Mouse (Mus musculus): Measurements from ENCODE around the gene Gprc5c. TPM values are rescaled to one million over a fixed set of nuclear protein-coding genes. Genes with fewer than 3 reads are reported as not detected.

The Gprc5c gene
- polyA plus RNA-seq, 1 experiment from 2014 or later = 15.9 TPM

GRCm38 (mm10) chr11:114854581-114854980, 3.6 kb downstream of the Gprc5c start:
- H3K27me3 ChIP-seq = peaks cover 54% of the 10 kb centered on the region
- no peak overlapping the region for H3K9ac ChIP-seq
- no peak for ATAC-seq (ENCODE audit: insufficient read depth)
- 54% methylated on average over 6 of the region's 6 CpGs for WGBS (ENCODE audit: insufficient replicate concordance)
- no peak overlapping the region for H3K4me2 ChIP-seq
- no peak overlapping the region for H3K4me3 ChIP-seq (replicated peaks)
- no peaks in the 10 kb centered on the region for H3K36me3 ChIP-seq (replicated peaks)
- H3K4me1 ChIP-seq (replicated peaks) = peaks cover 16% of the 10 kb centered on the region; the same call in 1 of the 2 replicates
- H3K27ac ChIP-seq (replicated peaks) = no peak overlapping the region
- H3K9me3 ChIP-seq (replicated peaks) = no peaks in the 10 kb centered on the region

GRCm38 (mm10) chr11:114856125-114856524, 5.2 kb downstream of the Gprc5c start:
- Histone ChIP-seq H3K36me3 (replicated peaks) (no peaks in the 10 kb centered on the region), H3K9me3 (replicated peaks) (no peaks in the 10 kb centered on the region), H3K4me2 (no peak overlapping the region), H3K27me3 (peaks cover 39% of the 10 kb centered on the region), H3K4me1 (replicated peaks) (peaks cover 13% of the 10 kb centered on the region; the same call in 1 of the 2 replicates), H3K9ac (no peak overlapping the region), H3K27ac (replicated peaks) (no peak overlapping the region), H3K4me3 (replicated peaks) (no peak overlapping the region)
- 70% methylated on average over 5 of the region's 5 CpGs for WGBS (ENCODE audit: insufficient replicate concordance)
- no peak for ATAC-seq (ENCODE audit: insufficient read depth)

- Histone ChIP-seq H3K27ac (replicated peaks) (no peak overlapping the region), H3K27me3 (peaks cover 14% of the 10 kb centered on the region), H3K36me3 (replicated peaks) (no peaks in the 10 kb centered on the region), H3K9ac (no peak overlapping the region), H3K4me2 (no peak overlapping the region), H3K9me3 (replicated peaks) (no peaks in the 10 kb centered on the region), H3K4me3 (replicated peaks) (no peak overlapping the region), H3K4me1 (replicated peaks) (0 out of 2 replicates have a peak, but pooled peaks cover 4% of the 10 kb centered on the region)
- ATAC-seq (ENCODE audit: insufficient read depth) = no peak
- 76% methylated on average over 2 of the region's 2 CpGs for WGBS (ENCODE audit: insufficient replicate concordance)
Observed at GRCm38 (mm10) chr11:114858641-114859040, 7.7 kb downstream of the Gprc5c start.

GRCm38 (mm10) chr11:114861057-114861456, 10.1 kb downstream of the Gprc5c start:
- Histone ChIP-seq H3K27me3 (no peaks in the 10 kb centered on the region), H3K27ac (replicated peaks) (no peak overlapping the region), H3K9ac (no peak overlapping the region), H3K4me1 (replicated peaks) (peaks cover 7% of the 10 kb centered on the region), H3K4me3 (replicated peaks) (no peak overlapping the region), H3K4me2 (no peak overlapping the region), H3K9me3 (replicated peaks) (no peaks in the 10 kb centered on the region), H3K36me3 (replicated peaks) (no peaks in the 10 kb centered on the region)
- 44% methylated on average over 2 of the region's 2 CpGs for WGBS (ENCODE audit: insufficient replicate concordance)
- ATAC-seq (ENCODE audit: insufficient read depth) = no peak

GRCm38 (mm10) chr11:114862687-114863086, 11.7 kb downstream of the Gprc5c start:
- Histone ChIP-seq H3K4me1 (replicated peaks) (peaks cover 23% of the 10 kb centered on the region), H3K36me3 (replicated peaks) (no peaks in the 10 kb centered on the region), H3K27ac (replicated peaks) (no peak overlapping the region), H3K27me3 (no peaks in the 10 kb centered on the region), H3K9me3 (replicated peaks) (no peaks in the 10 kb centered on the region), H3K4me3 (replicated peaks) (no peak overlapping the region), H3K4me2 (no peak overlapping the region), H3K9ac (no peak overlapping the region)
- WGBS (ENCODE audit: insufficient replicate concordance) = 48% methylated on average over 3 of the region's 3 CpGs
- no peak for ATAC-seq (ENCODE audit: insufficient read depth)

- 71% methylated on average over 21 of the region's 21 CpGs for WGBS (ENCODE audit: insufficient replicate concordance)
- H3K27ac ChIP-seq (replicated peaks) = no peak overlapping the region
Observed at GRCm38 (mm10) chr11:114863918-114864420, 13.0 kb downstream of the Gprc5c start.

GRCm38 (mm10) chr11:114865999-114866398, 15.0 kb downstream of the Gprc5c start:
- no peaks in the 10 kb centered on the region for H3K27me3 ChIP-seq
- H3K4me3 ChIP-seq (replicated peaks) = no peak overlapping the region
- no peak for ATAC-seq (ENCODE audit: insufficient read depth)
- H3K9me3 ChIP-seq (replicated peaks) = no peaks in the 10 kb centered on the region
- H3K4me2 ChIP-seq = no peak overlapping the region
- H3K9ac ChIP-seq = no peak overlapping the region
- H3K27ac ChIP-seq (replicated peaks) = peak overlapping the region; percentile 33; the same call in 1 of the 2 replicates
- 54% methylated on average over 5 of the region's 5 CpGs for WGBS (ENCODE audit: insufficient replicate concordance)
- 0 out of 2 replicates have a peak, but pooled peaks cover 4% of the 10 kb centered on the region for H3K36me3 ChIP-seq (replicated peaks)
- H3K4me1 ChIP-seq (replicated peaks) = peaks cover 30% of the 10 kb centered on the region

More at GRCm38 (mm10) chr11:114863918-114864420, 13.0 kb downstream of the Gprc5c start:
- H3K4me2 ChIP-seq = no peak overlapping the region
- no peak overlapping the region for H3K9ac ChIP-seq
- no peaks in the 10 kb centered on the region for H3K9me3 ChIP-seq (replicated peaks)
- H3K27me3 ChIP-seq = no peaks in the 10 kb centered on the region
- no peak overlapping the region for H3K4me3 ChIP-seq (replicated peaks)
- ATAC-seq (ENCODE audit: insufficient read depth) = no peak
- no peaks in the 10 kb centered on the region for H3K36me3 ChIP-seq (replicated peaks)
- H3K4me1 ChIP-seq (replicated peaks) = peaks cover 34% of the 10 kb centered on the region

GRCm38 (mm10) chr11:114866486-114867360, 15.8 kb downstream of the Gprc5c start:
- WGBS (ENCODE audit: insufficient replicate concordance) = 42% methylated on average over 10 of the region's 10 CpGs
- H3K9ac ChIP-seq = no peak overlapping the region
- peak overlapping the region; percentile 79 for H3K27ac ChIP-seq (replicated peaks)
- peak overlapping the region; percentile 30; the same call in 1 of the 2 replicates for H3K4me2 ChIP-seq
- peaks cover 30% of the 10 kb centered on the region for H3K4me1 ChIP-seq (replicated peaks)
- H3K36me3 ChIP-seq (replicated peaks) = 0 out of 2 replicates have a peak, but pooled peaks cover 4% of the 10 kb centered on the region
- no peak overlapping the region for H3K4me3 ChIP-seq (replicated peaks)
- H3K27me3 ChIP-seq = no peaks in the 10 kb centered on the region
- ATAC-seq (ENCODE audit: insufficient read depth) = peak; percentile 77
- H3K9me3 ChIP-seq (replicated peaks) = no peaks in the 10 kb centered on the region

GRCm38 (mm10) chr11:114867361-114868235, 16.6 kb downstream of the Gprc5c start:
- ATAC-seq (ENCODE audit: insufficient read depth) = peak; percentile 62
- Histone ChIP-seq H3K9me3 (replicated peaks) (no peaks in the 10 kb centered on the region), H3K36me3 (replicated peaks) (0 out of 2 replicates have a peak, but pooled peaks cover 4% of the 10 kb centered on the region), H3K4me1 (replicated peaks) (peaks cover 33% of the 10 kb centered on the region), H3K4me3 (replicated peaks) (no peak overlapping the region), H3K27ac (replicated peaks) (peak overlapping the region; percentile 79), H3K9ac (no peak overlapping the region), H3K4me2 (peak overlapping the region; percentile 30; the same call in 1 of the 2 replicates), H3K27me3 (no peaks in the 10 kb centered on the region)
- 44% methylated on average over 11 of the region's 11 CpGs for WGBS (ENCODE audit: insufficient replicate concordance)

GRCm38 (mm10) chr11:114868280-114868679, 17.3 kb downstream of the Gprc5c start:
- no peak overlapping the region for H3K27ac ChIP-seq (replicated peaks)
- WGBS (ENCODE audit: insufficient replicate concordance) = 73% methylated on average over 12 of the region's 12 CpGs

More at GRCm38 (mm10) chr11:114868280-114868679, 17.3 kb downstream of the Gprc5c start:
- no peaks in the 10 kb centered on the region for H3K9me3 ChIP-seq (replicated peaks)
- no peaks in the 10 kb centered on the region for H3K27me3 ChIP-seq
- 0 out of 2 replicates have a peak, but pooled peaks cover 4% of the 10 kb centered on the region for H3K36me3 ChIP-seq (replicated peaks)
- H3K4me2 ChIP-seq = no peak overlapping the region
- no peak for ATAC-seq (ENCODE audit: insufficient read depth)
- no peak overlapping the region for H3K4me3 ChIP-seq (replicated peaks)
- H3K9ac ChIP-seq = no peak overlapping the region
- peaks cover 40% of the 10 kb centered on the region for H3K4me1 ChIP-seq (replicated peaks)

Measured in liver, embryonic 15.5 days (tissue).